Mouse (Mus musculus) kidney, adult 2 months (tissue): ENCODE measurements around the gene Rars2. TPM values are rescaled to one million over a fixed set of nuclear protein-coding genes. Genes with fewer than 3 reads are reported as not detected.

Experiments used
- DNase-seq: peaks from one replicate; pipeline ENCODE4 v3.0.0; 2021
- H3K27ac ChIP-seq: fragments of 200-500 bp; 2 replicates; pipeline ENCODE4 v1.5.1; 2012; ENCODE audit warnings: low read depth, low read length, control low read depth, inconsistent platforms; ENCODE audit not compliant: insufficient read depth
- H3K27me3 ChIP-seq: fragments of 200-500 bp; replicated peaks from 2 replicates; pipeline ENCODE4 v1.6.1; 2012; ENCODE audit warnings: mild to moderate bottlenecking, moderate library complexity, low read length, inconsistent platforms; ENCODE audit not compliant: control insufficient read depth, insufficient read depth
- H3K36me3 ChIP-seq: fragments of 200-500 bp; 2 replicates; pipeline ENCODE4 v1.6.1; 2012; ENCODE audit warnings: mild to moderate bottlenecking, moderate library complexity, low read length, inconsistent platforms; ENCODE audit not compliant: control insufficient read depth, insufficient read depth
- H3K4me1 ChIP-seq: fragments of 200-500 bp; 2 replicates; pipeline ENCODE4 v1.6.1; 2011; ENCODE audit warnings: low read length; ENCODE audit not compliant: control insufficient read depth, insufficient read depth
- H3K4me3 ChIP-seq: fragments of 200-500 bp; 2 replicates; pipeline ENCODE4 v1.5.1; 2011; ENCODE audit warnings: mild to moderate bottlenecking, low read depth, low read length, control low read depth; ENCODE audit not compliant: insufficient read depth
- CTCF ChIP-seq: fragments of 200-500 bp; conservative IDR thresholded peaks from 2 replicates; pipeline ENCODE4 v1.5.1; 2011; ENCODE audit warnings: low read depth, mild to moderate bottlenecking, control low read depth, low read length, moderate library complexity, mixed read lengths; ENCODE audit not compliant: insufficient read depth, insufficient read length
- POLR2A ChIP-seq: fragments of 200-500 bp; IDR thresholded peaks from one replicate; pipeline ENCODE4 v1.6.1; 2011; ENCODE audit warnings: low read depth, low read length, control low read depth
- WGBS: fragments of 180-500 bp; shearing (Covaris S2); methylation state at CpG from one replicate; pipeline ENCODE4 v1.1.7; 2018; 5-methylcytosine and 5-hydroxymethylcytosine counted together
- polyA plus RNA-seq: library from polyadenylated mRNA; depleted of rRNA; stranded (reverse); fragments of >200 nt; gene quantifications from 2 replicates; pipeline ENCODE4 v1.2.3, GENCODE M21; 2012

Gene Rars2
- polyA plus RNA-seq, 1 experiment = 21.2 TPM

DNA sequence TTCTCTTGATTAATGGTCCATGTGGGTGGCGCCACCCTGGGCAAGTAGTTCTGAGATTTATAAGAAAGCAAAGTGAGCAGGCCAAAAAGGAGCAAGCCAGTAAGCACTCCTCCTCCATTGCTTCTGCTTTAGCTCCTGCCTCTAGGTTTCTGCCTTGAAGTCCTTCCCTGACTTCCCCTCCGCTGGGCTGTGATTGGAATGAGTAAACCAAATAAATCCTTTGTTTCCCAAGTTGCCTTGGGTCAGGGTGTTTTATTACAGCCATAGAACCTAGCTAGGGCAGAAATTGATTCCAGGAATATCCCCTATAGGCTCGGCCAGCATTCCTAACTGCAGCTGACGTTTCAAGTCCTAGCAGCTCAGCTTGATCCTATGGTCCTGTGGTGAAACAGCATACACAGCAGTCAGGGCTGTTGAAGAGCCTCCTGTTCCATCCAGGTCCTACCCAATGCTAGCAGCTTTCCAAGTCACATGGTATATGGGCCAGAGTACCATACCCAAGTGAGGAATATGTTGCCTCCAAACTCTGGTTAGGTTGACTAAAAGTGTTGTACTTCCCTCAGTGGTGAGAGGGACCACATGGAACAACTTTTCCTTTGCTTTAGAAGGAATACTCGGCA is 25.1 kb downstream of the Rars2 start:
- H3K27me3 ChIP-seq = no peaks in the 10 kb centered on the region
- H3K27ac ChIP-seq = no peak overlapping the region
- TF ChIP-seq POLR2A = no peak
- no peak for TF ChIP-seq CTCF
- peaks cover 7% of the 10 kb centered on the region for H3K36me3 ChIP-seq
- no peak for DNase-seq
- no peak overlapping the region for H3K4me3 ChIP-seq
- H3K4me1 ChIP-seq = no peaks in the 10 kb centered on the region
- 86% methylated on average over 5 of the region's 5 CpGs for WGBS

GRCm38 (mm10) chr4:34640731-34641130 is 26.0 kb downstream of the Rars2 start:
- Histone ChIP-seq H3K4me1 (no peaks in the 10 kb centered on the region), H3K27me3 (no peaks in the 10 kb centered on the region), H3K4me3 (no peak overlapping the region), H3K36me3 (peaks cover 7% of the 10 kb centered on the region), H3K27ac (no peak overlapping the region)
- WGBS = 96% methylated on average over 3 of the region's 3 CpGs
- TF ChIP-seq POLR2A = no peak
- TF ChIP-seq CTCF = no peak
- DNase-seq = no peak

GRCm38 (mm10) chr4:34644779-34645178 is 30.0 kb downstream of the Rars2 start:
- Histone ChIP-seq H3K4me1 (no peaks in the 10 kb centered on the region), H3K4me3 (no peak overlapping the region), H3K27me3 (no peaks in the 10 kb centered on the region), H3K36me3 (peaks cover 7% of the 10 kb centered on the region), H3K27ac (no peak overlapping the region)
- TF ChIP-seq CTCF = no peak
- TF ChIP-seq POLR2A = no peak
- DNase-seq = no peak

DNA sequence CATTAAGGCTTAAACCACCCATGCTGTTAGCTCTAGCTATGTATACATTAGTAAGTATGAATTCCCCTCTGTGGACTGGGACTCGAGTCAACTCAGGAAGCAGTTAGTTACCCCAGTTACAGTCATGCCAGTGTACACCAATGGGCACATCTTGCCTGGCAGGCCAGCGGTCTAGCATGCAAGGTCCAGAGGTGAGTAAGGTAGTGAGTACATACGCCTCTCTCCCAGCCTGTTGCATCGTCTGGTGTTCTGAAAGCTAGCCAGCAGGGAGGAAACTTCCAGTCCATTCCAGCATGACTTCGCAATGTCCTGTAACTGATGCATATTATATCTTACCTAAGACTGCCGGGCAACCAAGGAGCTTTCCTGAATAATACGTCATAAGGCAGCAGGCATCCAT is 38.4 kb downstream of the Rars2 start:
- Histone ChIP-seq H3K27ac (no peak overlapping the region), H3K4me3 (no peak overlapping the region), H3K4me1 (no peaks in the 10 kb centered on the region), H3K27me3 (no peaks in the 10 kb centered on the region), H3K36me3 (peaks cover 10% of the 10 kb centered on the region)
- WGBS = 85% methylated on average over 7 of the region's 7 CpGs
- TF ChIP-seq CTCF = no peak
- TF ChIP-seq POLR2A = no peak
- no peak for DNase-seq

DNA sequence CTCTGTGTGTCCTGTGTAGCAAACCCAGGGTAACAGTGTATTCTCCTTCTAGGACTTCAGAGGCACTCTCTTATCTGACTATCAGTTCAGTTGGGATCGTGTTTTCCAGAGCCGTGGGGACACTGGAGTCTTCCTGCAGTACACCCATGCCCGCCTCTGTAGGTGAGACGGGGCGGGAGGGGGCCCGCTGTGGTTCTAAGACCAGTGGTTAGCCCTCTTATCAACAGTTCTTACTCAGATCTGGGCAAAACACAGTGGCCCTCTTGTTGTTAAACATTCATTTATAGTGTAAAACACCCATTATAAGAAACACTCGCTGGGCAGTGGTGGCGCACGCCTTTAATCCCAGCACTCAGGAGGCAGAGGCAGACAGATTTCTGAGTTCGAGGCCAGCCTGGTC is 41.3 kb downstream of the Rars2 start:
- no peaks in the 10 kb centered on the region for H3K4me1 ChIP-seq
- no peak overlapping the region for H3K4me3 ChIP-seq
- no peak for DNase-seq
- WGBS = 96% methylated on average over 10 of the region's 10 CpGs
- TF ChIP-seq CTCF = no peak
- TF ChIP-seq POLR2A = no peak
- no peaks in the 10 kb centered on the region for H3K27me3 ChIP-seq
- H3K36me3 ChIP-seq = peaks cover 10% of the 10 kb centered on the region
- no peak overlapping the region for H3K27ac ChIP-seq

DNA sequence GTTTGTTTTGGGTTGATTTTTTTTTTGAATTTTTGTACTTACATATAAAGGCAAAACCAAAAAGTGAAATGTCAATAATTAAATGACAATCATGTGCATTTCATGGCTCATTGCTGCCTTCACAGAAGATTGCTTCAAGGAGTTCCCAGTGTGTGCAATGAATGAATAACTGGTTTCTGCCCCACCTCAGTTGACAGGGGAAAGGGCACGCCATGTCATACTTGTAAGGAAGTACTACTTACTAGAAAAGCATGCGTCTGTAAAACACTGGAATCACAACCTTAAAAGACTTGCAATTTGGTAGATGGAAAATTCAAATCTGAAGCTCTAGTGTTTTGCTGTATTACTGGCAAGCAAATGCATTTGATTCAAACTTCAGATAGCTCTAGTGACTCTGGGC is 44.3 kb downstream of the Rars2 start:
- H3K27me3 ChIP-seq = no peaks in the 10 kb centered on the region
- H3K4me1 ChIP-seq = no peaks in the 10 kb centered on the region
- no peak overlapping the region for H3K27ac ChIP-seq
- peak; percentile 33 for DNase-seq
- no peak overlapping the region for H3K4me3 ChIP-seq
- H3K36me3 ChIP-seq = peaks cover 10% of the 10 kb centered on the region
- TF ChIP-seq CTCF (no peak), POLR2A (no peak)
- 31% methylated on average over 2 of the region's 2 CpGs for WGBS

DNA sequence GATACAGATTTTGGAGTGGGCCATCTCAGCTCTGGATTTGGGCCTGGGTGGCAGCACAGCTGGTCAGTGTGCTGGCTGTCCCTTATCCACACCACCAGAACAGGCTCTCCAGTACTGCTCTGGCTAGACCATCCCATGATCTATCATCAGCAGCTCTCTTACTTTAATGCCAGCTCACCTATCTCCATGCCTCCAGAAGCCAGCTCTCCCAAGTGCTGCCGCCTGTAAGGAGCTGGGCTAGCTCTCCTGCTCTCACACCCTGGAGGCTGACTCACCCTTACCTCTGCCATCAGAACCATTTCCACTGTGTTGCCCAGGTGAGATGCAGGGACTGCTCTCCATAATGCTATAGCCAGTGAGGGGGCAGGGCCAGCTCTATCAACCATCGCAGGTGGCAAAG is 46.8 kb downstream of the Rars2 start:
- 98% methylated on average over 2 of the region's 2 CpGs for WGBS
- TF ChIP-seq POLR2A (no peak), CTCF (no peak)

DNA sequence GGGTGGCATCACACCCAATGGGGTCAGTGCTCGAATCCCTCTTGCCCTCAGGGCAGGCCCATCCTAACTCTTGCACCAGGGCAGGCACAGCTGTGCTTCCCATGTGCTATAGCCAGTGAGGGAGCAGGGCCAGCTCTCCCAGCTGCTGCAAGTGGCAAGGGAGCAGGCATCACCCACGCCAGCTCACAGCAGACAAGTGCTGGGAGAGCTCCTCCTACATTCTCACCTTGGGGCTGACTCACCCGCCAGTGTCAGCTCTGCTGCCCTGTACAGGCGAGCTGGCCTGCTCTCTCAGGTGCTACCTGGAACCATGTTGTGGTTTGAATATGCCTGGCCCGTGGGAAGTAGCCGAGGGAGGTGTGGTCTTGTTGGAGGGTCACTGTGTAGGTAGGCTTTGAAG is 47.2 kb downstream of the Rars2 start:
- no peak for TF ChIP-seq CTCF
- TF ChIP-seq POLR2A = no peak
- WGBS = 85% methylated on average over 6 of the region's 6 CpGs
- Histone ChIP-seq H3K4me1 (no peaks in the 10 kb centered on the region), H3K36me3 (peaks cover 9% of the 10 kb centered on the region), H3K27me3 (no peaks in the 10 kb centered on the region), H3K27ac (no peak overlapping the region), H3K4me3 (no peak overlapping the region)
- no peak for DNase-seq

More for the DNA sequence above, 46.8 kb downstream of the Rars2 start:
- no peaks in the 10 kb centered on the region for H3K4me1 ChIP-seq
- H3K27ac ChIP-seq = no peak overlapping the region
- H3K27me3 ChIP-seq = no peaks in the 10 kb centered on the region
- H3K36me3 ChIP-seq = peaks cover 7% of the 10 kb centered on the region
- no peak for DNase-seq
- H3K4me3 ChIP-seq = no peak overlapping the region
